Mouse (Mus musculus) thymus, adult 2 months (tissue): ENCODE measurements at regions not wholly inside any gene's neighbourhood (a gene's known extent, or its start where the extent isn't known, plus 50 kb on each side); places are given as distances from the start of the nearest gene placed in this dataset.

Experiments used
- CTCF ChIP-seq: fragments of 200-500 bp; IDR thresholded peaks from 2 replicates; pipeline ENCODE4 v1.5.1; 2012; ENCODE audit warnings: mild to moderate bottlenecking, control low read depth, low read length, moderate library complexity, borderline replicate concordance; ENCODE audit not compliant: control insufficient read depth, poor library complexity, insufficient read depth; ENCODE audit errors: extremely low read depth
- POLR2A ChIP-seq: fragments of 200-500 bp; IDR thresholded peaks from 2 replicates; pipeline ENCODE4 v1.6.1; 2012; ENCODE audit warnings: mild to moderate bottlenecking, low read length, control low read depth, moderate library complexity; ENCODE audit not compliant: control insufficient read depth, poor library complexity, insufficient read depth; ENCODE audit errors: extremely low read depth

GRCm38 (mm10) chr14:9288103-9288502, 622.1 kb upstream of the 4930452B06Rik start:
- TF ChIP-seq CTCF (no peak), POLR2A (no peak)
